Mouse (Mus musculus) midbrain, embryonic 10.5 days (tissue): ENCODE measurements around the gene Plekhm2. TPM values are rescaled to one million over a fixed set of nuclear protein-coding genes. Genes with fewer than 3 reads are reported as not detected.
A peak's percentile ranks its signal among the peaks of the same experiment; 100 is the strongest.

ENCODE experiments used
- DNase-seq: peaks from one replicate; pipeline ENCODE4 v3.0.0-alpha.2; 2017; ENCODE audit warnings: low spot score
- H3K27ac ChIP-seq: fragments of 300-500 bp; sonication (generic); replicated peaks from 2 replicates; pipeline ENCODE4 v1.5.1; 2016; ENCODE audit warnings: mild to moderate bottlenecking
- H3K27me3 ChIP-seq: fragments of 300-500 bp; sonication (generic); 2 replicates; pipeline ENCODE4 v1.6.1; 2016; ENCODE audit warnings: low read depth, mild to moderate bottlenecking; ENCODE audit not compliant: poor library complexity, severe bottlenecking
- H3K36me3 ChIP-seq: fragments of 300-500 bp; sonication (generic); 2 replicates; pipeline ENCODE4 v1.6.1; 2016; ENCODE audit warnings: mild to moderate bottlenecking, moderate library complexity
- H3K4me1 ChIP-seq: fragments of 300-500 bp; sonication (generic); 2 replicates; pipeline ENCODE4 v1.6.1; 2016
- H3K4me3 ChIP-seq: fragments of 300-500 bp; sonication (generic); 2 replicates; pipeline ENCODE4 v1.5.1; 2016; ENCODE audit warnings: mild to moderate bottlenecking, moderate library complexity
- H3K9me3 ChIP-seq: fragments of 300-500 bp; sonication (generic); replicated peaks from 2 replicates; pipeline ENCODE4 v1.6.1; 2016; ENCODE audit warnings: mild to moderate bottlenecking
- WGBS: fragments of 180-500 bp; shearing (Covaris S2); methylation state at CpG from one replicate; pipeline ENCODE4 v1.1.7; 2016; 5-methylcytosine and 5-hydroxymethylcytosine counted together
- polyA plus RNA-seq: library from polyadenylated mRNA; unstranded; fragments of >200 nt; fragmentation: Nextera tagmentation; extraction: Ambion mirVana; gene quantifications from 2 replicates; pipeline ENCODE4 v1.2.1, GENCODE M21; 2016

Plekhm2 gene
- polyA plus RNA-seq, 1 experiment from 2014 or later, result 2.9 TPM

GRCm38 (mm10) chr4:141614946-141615345, 49.8 kb downstream of the Plekhm2 start:
- Histone ChIP-seq H3K9me3 (no peaks in the 10 kb centered on the region), H3K4me3 (no peak overlapping the region), H3K4me1 (peaks cover 38% of the 10 kb centered on the region), H3K27me3 (peaks cover 22% of the 10 kb centered on the region), H3K36me3 (no peaks in the 10 kb centered on the region), H3K27ac (no peak overlapping the region)
- 86% methylated on average over 14 of the region's 14 CpGs for WGBS
- DNase-seq, result no peak

DNA sequence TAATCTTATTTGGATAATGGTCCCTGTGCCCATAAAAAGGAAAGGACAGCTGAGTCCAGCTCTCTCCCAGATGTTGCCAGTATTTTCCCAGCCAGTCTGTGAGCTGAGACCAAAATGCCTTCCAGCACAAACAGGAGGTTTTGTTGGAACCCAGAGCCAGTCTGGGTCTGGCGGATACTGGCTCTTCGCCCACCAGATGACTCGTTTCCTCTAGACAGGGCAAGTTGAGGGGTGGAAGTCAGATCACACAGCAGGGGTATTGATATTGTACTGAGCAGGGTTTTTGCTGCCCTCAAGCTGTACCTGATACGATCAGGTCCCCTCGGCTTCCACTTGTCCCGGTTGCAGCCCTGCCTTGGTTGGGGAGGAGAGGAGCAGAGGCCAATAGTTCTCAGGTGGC, 55.2 kb downstream of the Plekhm2 start:
- Histone ChIP-seq H3K4me3 (no peak overlapping the region), H3K27ac (no peak overlapping the region), H3K36me3 (no peaks in the 10 kb centered on the region), H3K4me1 (peaks cover 11% of the 10 kb centered on the region), H3K27me3 (no peaks in the 10 kb centered on the region), H3K9me3 (no peaks in the 10 kb centered on the region)
- 91% methylated on average over 6 of the region's 6 CpGs for WGBS
- DNase-seq, result no peak

- peaks cover 10% of the 10 kb centered on the region for H3K27me3 ChIP-seq
- WGBS, result 80% methylated on average over 11 of the region's 11 CpGs
Observed at GRCm38 (mm10) chr4:141605861-141606260, 58.8 kb downstream of the Plekhm2 start, which contains the start of gene Fblim1. Gene Fblim1, minus strand, starts transcription at chr4:141606096.

DNA sequence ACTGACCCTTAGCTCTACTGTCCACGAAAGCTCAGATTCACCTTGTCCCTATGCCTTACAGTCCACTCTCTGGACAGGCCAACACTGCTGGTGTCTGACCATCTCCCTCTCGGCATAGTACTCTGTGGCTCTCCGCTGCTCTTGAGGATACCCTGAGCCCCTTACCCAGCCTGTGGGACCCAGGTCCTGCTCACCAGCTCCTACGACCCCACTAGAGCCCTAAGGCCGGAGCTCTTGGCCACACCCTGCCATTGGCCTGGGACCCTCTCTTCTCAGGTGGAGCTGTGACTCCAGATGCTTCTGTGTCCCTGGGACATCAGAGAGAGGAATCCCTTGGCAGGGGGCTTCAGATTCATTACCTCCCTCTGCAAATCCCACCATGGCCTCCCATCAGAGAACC, 59.3 kb downstream of the Plekhm2 start:
- no peak overlapping the region for H3K4me3 ChIP-seq
- no peaks in the 10 kb centered on the region for H3K9me3 ChIP-seq
- peaks cover 14% of the 10 kb centered on the region for H3K27me3 ChIP-seq
- no peak overlapping the region for H3K27ac ChIP-seq
- WGBS, result 87% methylated on average over 5 of the region's 5 CpGs
- no peak for DNase-seq
- peaks cover 15% of the 10 kb centered on the region for H3K4me1 ChIP-seq
- H3K36me3 ChIP-seq, result no peaks in the 10 kb centered on the region

More at GRCm38 (mm10) chr4:141605861-141606260, 58.8 kb downstream of the Plekhm2 start, which contains the start of gene Fblim1:
- H3K36me3 ChIP-seq, result no peaks in the 10 kb centered on the region
- H3K4me3 ChIP-seq, result no peak within 1 kb of the TSS
- peaks cover 12% of the 10 kb centered on the region for H3K4me1 ChIP-seq
- no peaks in the 10 kb centered on the region for H3K9me3 ChIP-seq
- H3K27ac ChIP-seq, result no peak within 1 kb of the TSS
- no peak for DNase-seq

DNA sequence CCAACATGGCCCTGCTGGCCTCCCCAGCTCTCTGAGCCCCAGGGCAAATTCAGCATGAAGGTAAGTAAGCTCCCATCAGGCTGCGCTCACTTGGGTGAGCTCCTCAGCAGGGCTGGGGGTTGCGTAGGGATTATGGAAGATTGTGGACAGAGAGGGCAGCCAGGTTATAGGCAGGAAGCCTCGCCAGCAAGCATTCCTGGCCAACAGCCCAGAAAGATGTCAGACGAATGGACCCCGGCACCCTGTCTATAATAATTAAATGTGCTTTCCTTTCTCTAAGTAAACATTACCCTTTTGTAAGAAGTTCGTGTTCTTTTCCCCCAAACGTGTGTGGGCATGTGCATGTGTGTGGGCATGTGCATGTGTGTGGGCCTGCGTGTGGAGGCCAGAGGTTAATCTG, 60.2 kb downstream of the Plekhm2 start:
- no peak for DNase-seq
- peaks cover 24% of the 10 kb centered on the region for H3K27me3 ChIP-seq
- no peaks in the 10 kb centered on the region for H3K9me3 ChIP-seq
- H3K27ac ChIP-seq, result no peak overlapping the region
- no peaks in the 10 kb centered on the region for H3K36me3 ChIP-seq
- peaks cover 24% of the 10 kb centered on the region for H3K4me1 ChIP-seq
- H3K4me3 ChIP-seq, result no peak overlapping the region
- WGBS, result 82% methylated on average over 8 of the region's 8 CpGs

- Histone ChIP-seq H3K27ac (no peak overlapping the region), H3K27me3 (peaks cover 29% of the 10 kb centered on the region), H3K4me1 (peaks cover 30% of the 10 kb centered on the region), H3K9me3 (no peaks in the 10 kb centered on the region), H3K36me3 (no peaks in the 10 kb centered on the region), H3K4me3 (no peak overlapping the region)
- DNase-seq, result no peak
- 78% methylated on average over 4 of the region's 4 CpGs for WGBS
Observed at GRCm38 (mm10) chr4:141603921-141604320, 60.8 kb downstream of the Plekhm2 start.

- H3K27me3 ChIP-seq, result peaks cover 42% of the 10 kb centered on the region
- H3K9me3 ChIP-seq, result no peaks in the 10 kb centered on the region
- no peak for DNase-seq
- peaks cover 41% of the 10 kb centered on the region for H3K4me1 ChIP-seq
- WGBS, result 84% methylated on average over 11 of the region's 11 CpGs
- H3K4me3 ChIP-seq, result no peak overlapping the region
- H3K27ac ChIP-seq, result no peak overlapping the region
- no peaks in the 10 kb centered on the region for H3K36me3 ChIP-seq
Observed at GRCm38 (mm10) chr4:141602523-141603223, 62.0 kb downstream of the Plekhm2 start.

DNA sequence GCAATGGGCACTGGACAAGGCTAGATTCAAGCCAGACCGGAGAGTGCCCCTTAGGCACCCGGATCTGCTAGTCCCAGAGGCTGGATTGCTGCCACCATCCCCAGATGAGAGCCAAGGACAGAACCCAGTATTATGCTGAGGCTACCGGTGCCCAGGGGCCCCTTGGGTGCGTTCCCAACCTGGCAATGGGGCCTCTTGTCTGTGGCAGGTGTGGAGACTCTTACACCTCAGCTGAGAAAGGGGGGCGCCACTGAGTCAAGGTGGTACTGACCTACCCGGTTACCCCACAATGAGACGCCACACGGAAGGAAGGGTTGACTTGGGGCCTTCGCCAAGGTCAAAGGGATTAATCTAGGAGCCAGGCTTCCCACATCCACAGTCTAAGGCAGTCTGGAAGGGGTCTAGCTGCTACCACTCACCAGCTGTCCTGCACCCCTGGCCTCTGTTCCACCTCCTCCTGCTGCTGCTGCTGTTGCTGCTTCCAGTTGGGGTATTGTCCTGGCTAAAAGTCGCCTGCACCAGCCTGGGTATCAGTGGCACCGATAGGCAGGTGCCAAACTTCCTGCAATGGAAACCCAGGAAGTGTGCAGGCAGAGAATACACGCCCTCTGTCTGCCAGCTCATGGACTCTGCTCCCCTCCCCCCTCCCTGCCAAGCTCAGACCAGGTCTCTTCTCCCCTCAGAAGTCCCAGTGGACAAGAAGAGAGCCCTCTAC, 63.4 kb downstream of the Plekhm2 start:
- no peaks in the 10 kb centered on the region for H3K9me3 ChIP-seq
- no peak for DNase-seq
- 68% methylated on average over 12 of the region's 12 CpGs for WGBS
- peaks cover 41% of the 10 kb centered on the region for H3K4me1 ChIP-seq
- peaks cover 48% of the 10 kb centered on the region for H3K27me3 ChIP-seq
- no peaks in the 10 kb centered on the region for H3K36me3 ChIP-seq
- no peak overlapping the region for H3K4me3 ChIP-seq
- no peak overlapping the region for H3K27ac ChIP-seq

DNA sequence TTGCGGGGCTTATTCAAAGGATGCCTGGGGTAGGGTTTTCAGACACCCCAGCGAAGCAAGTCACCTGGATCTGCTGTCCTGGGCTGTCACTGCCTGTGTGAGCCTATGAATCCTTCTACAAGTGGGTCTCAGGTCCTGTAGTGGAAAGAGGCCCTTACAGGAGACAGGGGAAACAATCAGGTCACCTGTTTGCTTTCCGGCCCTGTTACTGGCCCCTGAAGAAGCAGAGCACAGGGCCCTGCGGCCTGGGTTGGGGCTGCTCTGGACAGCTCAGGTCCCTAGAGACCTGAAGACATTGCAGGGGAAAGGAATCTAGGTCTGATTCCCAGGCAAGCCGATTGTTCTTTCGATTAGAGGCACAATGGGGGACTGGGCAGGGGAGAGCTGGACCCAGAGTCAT, 64.3 kb downstream of the Plekhm2 start:
- 14% methylated on average over 6 of the region's 6 CpGs for WGBS
- no peak for DNase-seq
- no peaks in the 10 kb centered on the region for H3K36me3 ChIP-seq
- H3K27me3 ChIP-seq, result peaks cover 48% of the 10 kb centered on the region
- H3K9me3 ChIP-seq, result no peaks in the 10 kb centered on the region
- H3K4me1 ChIP-seq, result peaks cover 45% of the 10 kb centered on the region
- H3K27ac ChIP-seq, result no peak overlapping the region
- peak overlapping the region; percentile 67 for H3K4me3 ChIP-seq

DNA sequence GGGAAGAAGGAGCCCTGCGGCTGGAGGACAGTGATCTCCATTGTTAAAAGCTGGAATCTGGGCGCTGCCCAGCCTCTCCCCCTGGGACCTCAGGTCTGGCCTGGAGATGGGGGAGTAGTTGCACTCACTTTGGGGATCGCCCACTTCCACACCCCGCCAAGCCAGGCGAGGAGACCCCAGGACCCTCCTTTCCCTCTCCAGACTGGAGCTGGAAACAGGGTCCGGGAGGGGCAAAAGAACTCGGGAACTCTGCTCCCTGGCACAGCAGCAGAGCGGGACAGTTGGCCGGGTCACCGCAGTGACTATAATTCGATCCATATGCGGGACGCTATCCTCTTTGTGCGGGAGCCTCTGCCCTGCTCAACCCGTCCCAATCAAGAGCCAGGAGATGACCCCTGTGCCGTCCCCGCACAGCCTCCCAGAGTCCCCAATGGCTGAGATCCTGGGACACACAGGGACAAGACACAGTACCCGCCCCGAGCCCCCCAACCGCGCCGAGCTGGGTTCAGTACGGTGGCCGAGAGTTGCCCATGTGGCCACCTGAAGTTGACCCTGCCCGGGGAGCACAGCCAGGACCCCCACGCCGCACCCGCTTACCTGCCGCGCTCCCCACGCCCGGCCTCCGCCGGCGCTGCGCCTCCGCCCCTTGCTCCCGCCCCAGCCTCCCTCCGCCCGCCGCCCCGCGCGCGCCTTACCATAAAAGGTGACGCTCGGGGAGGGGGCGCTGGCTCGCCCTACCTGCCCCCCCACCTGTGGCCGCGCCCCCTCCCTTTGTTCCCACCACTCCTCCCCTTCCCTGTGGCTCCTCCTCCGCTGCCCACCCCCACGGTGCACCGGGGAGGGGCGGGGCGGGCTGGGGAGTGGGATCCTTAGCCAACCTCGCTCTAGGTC, 65.2 kb downstream of the Plekhm2 start:
- Histone ChIP-seq H3K9me3 (no peaks in the 10 kb centered on the region), H3K4me1 (peaks cover 45% of the 10 kb centered on the region), H3K36me3 (no peaks in the 10 kb centered on the region), H3K27ac (peak overlapping the region; percentile 83), H3K27me3 (peaks cover 48% of the 10 kb centered on the region), H3K4me3 (peak overlapping the region; percentile 67)
- peak; percentile 55 for DNase-seq
- under 1% methylated on average over 57 of the region's 57 CpGs for WGBS

DNA sequence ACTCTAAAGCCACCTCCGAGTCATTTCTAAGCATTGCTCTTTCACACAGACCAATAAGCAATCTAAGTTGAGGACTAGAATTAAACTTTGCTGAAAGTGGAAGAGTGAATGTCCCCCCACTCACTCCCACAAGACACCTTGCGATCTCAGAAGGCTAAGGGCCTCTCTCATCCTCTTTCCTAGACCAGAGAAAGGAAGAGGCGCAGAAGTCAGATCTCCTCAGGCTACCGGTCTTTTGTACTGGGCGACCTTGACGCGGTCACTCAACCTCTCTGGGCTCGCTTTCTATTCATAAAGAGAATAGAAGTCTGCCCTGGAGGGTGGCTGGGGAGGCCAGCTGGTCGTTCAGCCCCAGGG, 65.8 kb downstream of the Plekhm2 start:
- Histone ChIP-seq H3K4me1 (peaks cover 41% of the 10 kb centered on the region), H3K9me3 (no peaks in the 10 kb centered on the region), H3K27me3 (peaks cover 48% of the 10 kb centered on the region), H3K36me3 (no peaks in the 10 kb centered on the region), H3K4me3 (peak overlapping the region; percentile 67), H3K27ac (peak overlapping the region; percentile 83)
- DNase-seq, result no peak
- WGBS, result under 1% methylated on average over 9 of the region's 9 CpGs

DNA sequence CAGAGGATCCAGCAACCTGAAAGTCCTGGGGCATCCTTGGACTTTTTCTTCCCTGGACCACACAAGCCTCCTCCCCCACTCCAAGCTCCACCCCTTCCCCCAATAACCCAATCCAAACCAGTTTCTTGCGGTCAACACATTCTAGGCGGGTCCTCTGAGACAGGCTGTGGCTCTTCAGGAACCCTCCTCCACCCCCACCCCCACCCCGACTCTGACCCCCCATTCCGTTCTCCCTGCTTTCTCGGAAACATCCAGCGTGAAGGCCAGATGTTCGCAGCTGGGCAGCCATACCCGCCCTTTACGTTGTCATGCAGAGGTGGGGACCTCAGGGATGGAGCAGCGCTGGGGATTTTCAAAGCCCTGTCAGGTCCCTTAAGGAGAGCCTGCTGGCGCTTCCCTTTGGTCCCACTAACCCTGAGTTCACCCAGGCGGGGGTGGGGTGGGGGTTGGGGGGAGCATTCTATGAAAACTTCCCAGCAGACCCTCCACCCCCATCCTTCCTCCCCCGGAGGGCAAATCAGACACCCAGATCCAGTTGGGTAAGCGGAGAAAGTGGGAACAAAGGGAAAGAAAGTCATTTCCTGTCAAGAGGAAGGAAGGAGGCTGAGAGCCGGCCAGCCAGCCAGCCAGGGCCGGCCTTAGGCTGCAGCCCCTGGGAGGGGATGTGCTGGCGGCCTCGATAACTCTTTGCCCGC, 66.4 kb downstream of the Plekhm2 start:
- Histone ChIP-seq H3K27me3 (peaks cover 48% of the 10 kb centered on the region), H3K9me3 (no peaks in the 10 kb centered on the region), H3K27ac (peak overlapping the region; percentile 83), H3K4me3 (peak overlapping the region; percentile 67), H3K4me1 (peaks cover 41% of the 10 kb centered on the region), H3K36me3 (no peaks in the 10 kb centered on the region)
- 1% methylated on average over 19 of the region's 19 CpGs for WGBS
- DNase-seq, result peak; percentile 53
